Mouse (Mus musculus): ENCODE measurements around the gene Erc1. TPM values are rescaled to one million over a fixed set of nuclear protein-coding genes. Genes with fewer than 3 reads are reported as not detected.
A peak's percentile ranks its signal among the peaks of the same experiment; 100 is the strongest.

The Erc1 gene
- polyA plus RNA-seq, 1 experiment = 8.4 TPM

DNA sequence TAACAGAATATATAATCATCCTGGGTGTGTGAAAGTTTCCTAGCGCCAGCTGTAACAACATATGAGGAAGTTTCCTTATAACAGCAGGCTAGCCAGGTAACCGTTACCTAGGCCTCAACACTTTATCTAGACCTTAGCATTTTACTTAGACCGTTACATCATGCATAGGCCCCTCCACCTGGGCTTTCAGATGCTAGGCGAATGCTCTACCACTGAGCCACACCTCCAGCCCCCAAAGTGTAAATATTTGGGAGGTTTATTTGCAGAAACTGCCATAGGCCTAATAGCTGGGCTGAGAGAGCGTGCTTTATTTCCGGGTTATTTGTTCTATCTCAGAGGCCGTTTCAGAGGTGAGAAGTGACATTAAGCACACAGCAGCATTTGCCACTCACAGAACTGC, 289.1 kb downstream of the Erc1 start:
- Histone ChIP-seq H3ac (ENCODE audit: control insufficient read depth, insufficient read length) (no peak overlapping the region), H3K4me3 (no peak overlapping the region), H3K79me2 (ENCODE audit: control insufficient read depth, insufficient read depth) (no peaks in the 10 kb centered on the region), H3K27me3 (ENCODE audit: control insufficient read depth, insufficient read depth, insufficient read length) (no peaks in the 10 kb centered on the region), H3K36me3 (ENCODE audit: control insufficient read depth, insufficient read depth) (no peaks in the 10 kb centered on the region), H3K4me2 (ENCODE audit: low read depth) (no peak overlapping the region)
- TF ChIP-seq SRF (IDR thresholded peaks at IDR 0.05; ENCODE audit: control insufficient read depth, insufficient read length, low read depth) = no peak
- TF ChIP-seq TCF3 (IDR thresholded peaks at IDR 0.05; ENCODE audit: insufficient read length, low read depth) = no peak
- TF ChIP-seq MYOG (IDR thresholded peaks at IDR 0.05; ENCODE audit: control insufficient read depth in 1 of 3, insufficient read depth in 1 of 3, insufficient read length in 2 of 3, low read depth in 2 of 3) = no peak
- TF ChIP-seq MYOD1 (IDR thresholded peaks at IDR 0.05; ENCODE audit: control insufficient read depth in 1 of 3, insufficient read length in 2 of 3, low read depth in 2 of 3) = no peak
- no peak for TF ChIP-seq CEBPB (IDR thresholded peaks at IDR 0.05; ENCODE audit: insufficient read depth, poor library complexity, severe bottlenecking)
- TF ChIP-seq MAX (IDR thresholded peaks at IDR 0.05; ENCODE audit: low read depth) = no peak
- TF ChIP-seq TCF12 (IDR thresholded peaks at IDR 0.05; ENCODE audit: insufficient read depth, poor library complexity, severe bottlenecking) = no peak
- no peak for TF ChIP-seq REST (IDR thresholded peaks at IDR 0.05; ENCODE audit: insufficient read depth, insufficient read length)
- no peak for TF ChIP-seq E2F4 (IDR thresholded peaks at IDR 0.05; ENCODE audit: insufficient read depth)
- no peak for TF ChIP-seq USF1 (IDR thresholded peaks at IDR 0.05; ENCODE audit: low read depth)
- TF ChIP-seq POLR2A (IDR thresholded peaks at IDR 0.05; ENCODE audit: insufficient read length, low read depth) = no peak
- TF ChIP-seq POLR2AphosphoS2 (IDR thresholded peaks at IDR 0.05; ENCODE audit: insufficient read length, low read depth) = no peak

DNA sequence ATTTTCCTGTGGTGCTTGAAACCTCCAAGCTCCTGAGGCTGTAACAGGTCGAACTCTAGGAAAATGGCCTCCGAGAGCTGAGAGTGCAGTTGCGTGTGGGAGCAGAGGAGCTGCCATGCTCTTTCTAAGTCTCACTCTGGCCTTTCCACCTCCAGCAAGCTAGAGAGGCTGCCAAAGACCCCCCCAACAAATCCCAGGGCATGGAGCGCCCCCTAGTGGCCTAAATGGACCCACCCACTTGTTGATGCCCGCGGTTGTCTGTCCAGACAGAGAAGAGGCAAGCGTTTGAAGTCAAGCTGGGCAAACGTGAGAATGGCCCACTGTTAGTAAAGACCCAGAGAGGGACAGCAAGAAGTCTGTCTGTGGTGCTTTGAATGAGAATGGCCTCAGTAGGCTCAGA, 293.5 kb downstream of the Erc1 start:
- no peak overlapping the region for H3K4me2 ChIP-seq (ENCODE audit: low read depth)
- TF ChIP-seq MAX (IDR thresholded peaks at IDR 0.05; ENCODE audit: low read depth) (no peak), CEBPB (IDR thresholded peaks at IDR 0.05; ENCODE audit: insufficient read depth, poor library complexity, severe bottlenecking) (no peak), POLR2AphosphoS2 (IDR thresholded peaks at IDR 0.05; ENCODE audit: insufficient read length, low read depth) (no peak), E2F4 (IDR thresholded peaks at IDR 0.05; ENCODE audit: insufficient read depth) (no peak), MYOG (IDR thresholded peaks at IDR 0.05; ENCODE audit: control insufficient read depth in 1 of 3, insufficient read depth in 1 of 3, insufficient read length in 2 of 3, low read depth in 2 of 3) (no peak), REST (IDR thresholded peaks at IDR 0.05; ENCODE audit: insufficient read depth, insufficient read length) (no peak), TCF12 (IDR thresholded peaks at IDR 0.05; ENCODE audit: insufficient read depth, poor library complexity, severe bottlenecking) (no peak)
- H3K27me3 ChIP-seq (ENCODE audit: control insufficient read depth, insufficient read depth, insufficient read length) = no peaks in the 10 kb centered on the region
- H3ac ChIP-seq (ENCODE audit: control insufficient read depth, insufficient read length) = no peak overlapping the region
- no peak overlapping the region for H3K4me3 ChIP-seq
- no peaks in the 10 kb centered on the region for H3K36me3 ChIP-seq (ENCODE audit: control insufficient read depth, insufficient read depth)
- H3K79me2 ChIP-seq (ENCODE audit: control insufficient read depth, insufficient read depth) = no peaks in the 10 kb centered on the region

DNA sequence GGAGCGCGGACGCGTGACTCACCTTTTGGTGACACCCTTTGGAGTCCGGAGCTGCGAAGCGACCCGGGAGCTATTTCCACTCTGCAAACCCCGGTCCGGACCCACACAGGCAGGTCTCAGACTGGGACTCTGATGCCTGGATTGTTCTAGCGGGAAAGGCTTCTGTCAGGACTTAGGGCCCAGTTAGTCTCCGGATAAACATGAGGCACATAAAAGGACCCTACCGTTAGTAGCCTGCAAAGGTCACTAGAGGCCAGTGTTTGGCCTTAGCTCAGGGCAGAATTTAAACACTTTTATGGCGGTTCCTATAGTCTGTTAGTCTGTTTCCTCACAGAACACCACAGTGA, 303.5 kb downstream of the Erc1 start:
- no peaks in the 10 kb centered on the region for H3K36me3 ChIP-seq (ENCODE audit: control insufficient read depth, insufficient read depth)
- H3K4me3 ChIP-seq = no peak overlapping the region
- no peaks in the 10 kb centered on the region for H3K79me2 ChIP-seq (ENCODE audit: control insufficient read depth, insufficient read depth)
- peak overlapping the region; percentile 61 for H3K4me2 ChIP-seq (ENCODE audit: low read depth)
- H3K27me3 ChIP-seq (ENCODE audit: control insufficient read depth, insufficient read depth, insufficient read length) = peaks cover 46% of the 10 kb centered on the region
- TF ChIP-seq MAX (IDR thresholded peaks at IDR 0.05; ENCODE audit: low read depth) (no peak), MYOD1 (IDR thresholded peaks at IDR 0.05; ENCODE audit: control insufficient read depth in 1 of 3, insufficient read length in 2 of 3, low read depth in 2 of 3) (no peak), USF1 (IDR thresholded peaks at IDR 0.05; ENCODE audit: low read depth) (no peak), TCF3 (IDR thresholded peaks at IDR 0.05; ENCODE audit: insufficient read length, low read depth) (no peak), CEBPB (IDR thresholded peaks at IDR 0.05; ENCODE audit: insufficient read depth, poor library complexity, severe bottlenecking) (no peak), TCF12 (IDR thresholded peaks at IDR 0.05; ENCODE audit: insufficient read depth, poor library complexity, severe bottlenecking) (no peak), POLR2AphosphoS2 (IDR thresholded peaks at IDR 0.05; ENCODE audit: insufficient read length, low read depth) (no peak), SRF (IDR thresholded peaks at IDR 0.05; ENCODE audit: control insufficient read depth, insufficient read length, low read depth) (no peak), MYOG (IDR thresholded peaks at IDR 0.05; ENCODE audit: control insufficient read depth in 1 of 3, insufficient read depth in 1 of 3, insufficient read length in 2 of 3, low read depth in 2 of 3) (no peak), REST (IDR thresholded peaks at IDR 0.05; ENCODE audit: insufficient read depth, insufficient read length) (no peak), E2F4 (IDR thresholded peaks at IDR 0.05; ENCODE audit: insufficient read depth) (no peak), POLR2A (IDR thresholded peaks at IDR 0.05; ENCODE audit: insufficient read length, low read depth) (no peak)
- H3ac ChIP-seq (ENCODE audit: control insufficient read depth, insufficient read length) = no peak overlapping the region

DNA sequence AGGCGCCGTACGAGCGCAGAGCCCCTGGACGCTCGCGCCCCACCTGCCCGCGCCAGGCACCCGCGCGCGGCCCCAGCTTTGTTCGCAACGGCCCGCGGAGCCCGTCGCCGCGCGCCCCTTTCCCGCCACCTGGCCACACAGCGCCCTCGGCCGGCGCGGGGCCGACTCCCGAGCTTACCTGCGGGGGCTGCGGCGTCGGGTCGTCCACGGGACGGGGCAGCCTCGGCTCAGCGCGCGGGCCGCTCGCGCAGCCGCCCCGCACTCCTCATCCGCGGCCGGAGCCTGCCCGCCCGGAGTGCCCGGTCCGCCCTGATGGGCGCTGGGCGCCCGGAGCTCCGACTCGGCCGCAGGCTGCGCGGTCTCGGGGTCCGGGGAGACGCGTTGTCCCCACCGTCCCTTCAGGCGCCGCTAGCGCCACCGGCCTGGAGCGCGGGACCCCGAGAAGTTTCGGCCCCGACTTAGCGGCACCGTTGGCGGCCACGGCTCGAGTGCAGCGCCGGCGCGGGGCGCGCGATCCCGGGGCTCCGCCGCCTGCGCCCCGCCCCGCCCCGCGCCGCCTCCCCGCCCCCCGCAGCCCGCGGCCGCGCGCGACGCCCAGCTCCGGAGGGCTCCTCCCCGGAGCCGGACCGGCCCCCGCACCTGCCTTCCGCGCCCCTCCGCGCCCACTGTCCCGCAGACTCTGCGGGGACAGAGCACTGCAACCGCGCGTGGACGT, 304.0 kb downstream of the Erc1 start, which contains the start of gene Wnt5b:
Gene Wnt5b, minus strand, starts transcription at position 545 of the 715 bp plus-strand sequence.
- H3K4me2 ChIP-seq (ENCODE audit: low read depth) = peak within 1 kb of the TSS; percentile 61
- no peaks in the 10 kb centered on the region for H3K36me3 ChIP-seq (ENCODE audit: control insufficient read depth, insufficient read depth)
- no peak within 1 kb of the TSS for H3K4me3 ChIP-seq
- H3ac ChIP-seq (ENCODE audit: control insufficient read depth, insufficient read length) = no peak within 1 kb of the TSS
- H3K79me2 ChIP-seq (ENCODE audit: control insufficient read depth, insufficient read depth) = no peaks in the 10 kb centered on the region
- peaks cover 49% of the 10 kb centered on the region for H3K27me3 ChIP-seq (ENCODE audit: control insufficient read depth, insufficient read depth, insufficient read length)
- TF ChIP-seq SRF (IDR thresholded peaks at IDR 0.05; ENCODE audit: control insufficient read depth, insufficient read length, low read depth) = no peak
- no peak for TF ChIP-seq REST (IDR thresholded peaks at IDR 0.05; ENCODE audit: insufficient read depth, insufficient read length)
- TF ChIP-seq TCF3 (IDR thresholded peaks at IDR 0.05; ENCODE audit: insufficient read length, low read depth) = no peak
- no peak for TF ChIP-seq MYOG (IDR thresholded peaks at IDR 0.05; ENCODE audit: control insufficient read depth in 1 of 3, insufficient read depth in 1 of 3, insufficient read length in 2 of 3, low read depth in 2 of 3)
- TF ChIP-seq TCF12 (IDR thresholded peaks at IDR 0.05; ENCODE audit: insufficient read depth, poor library complexity, severe bottlenecking) = no peak
- no peak for TF ChIP-seq POLR2AphosphoS2 (IDR thresholded peaks at IDR 0.05; ENCODE audit: insufficient read length, low read depth)
- TF ChIP-seq CEBPB (IDR thresholded peaks at IDR 0.05; ENCODE audit: insufficient read depth, poor library complexity, severe bottlenecking) = no peak
- TF ChIP-seq MYOD1 (IDR thresholded peaks at IDR 0.05; ENCODE audit: control insufficient read depth in 1 of 3, insufficient read length in 2 of 3, low read depth in 2 of 3) = no peak
- TF ChIP-seq USF1 (IDR thresholded peaks at IDR 0.05; ENCODE audit: low read depth) = no peak
- no peak for TF ChIP-seq E2F4 (IDR thresholded peaks at IDR 0.05; ENCODE audit: insufficient read depth)
- TF ChIP-seq MAX (IDR thresholded peaks at IDR 0.05; ENCODE audit: low read depth) = no peak
- no peak for TF ChIP-seq POLR2A (IDR thresholded peaks at IDR 0.05; ENCODE audit: insufficient read length, low read depth)
